21 mouse cellular contexts compared by ENCODE assay signal in the genomic region with DNA sequence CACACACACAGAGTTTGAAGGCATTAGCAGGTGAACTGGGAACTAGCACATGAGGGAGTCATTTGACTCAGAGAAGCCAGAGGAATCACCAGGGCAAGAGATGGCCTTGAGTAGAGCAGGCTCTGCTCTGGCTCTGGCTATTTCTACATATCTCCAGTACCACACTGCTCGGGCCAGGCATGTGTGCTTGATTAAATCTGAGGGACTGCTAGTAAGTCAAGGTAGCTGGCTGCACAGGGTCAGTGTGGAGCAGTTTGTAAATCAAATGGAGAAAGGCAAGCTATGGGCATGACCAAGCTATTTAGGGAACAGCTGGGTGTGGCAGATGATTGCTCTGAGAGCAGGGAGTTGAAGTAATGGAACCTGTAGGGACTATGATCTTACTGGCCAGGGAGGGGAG.
DNase-seq lines count a peak whose midpoint lies in the region; ATAC-seq lines count a peak whose summit lies in the region.
"Had no signal": no experiment of that assay in that cellular context is flagged by ENCODE, and none has a peak within 500 bp of the region (broad histone marks: within the 10 kb centered on the region; RNA-seq: fewer than 3 reads in every experiment).

No protein-coding gene starts in this region.

- ATAC-seq in megakaryocyte progenitor cell, adult 5-6 weeks (replicated peaks; ENCODE audit: poor library complexity), result no peak
- ATAC-seq: activated CD4-positive, CD25-positive, alpha-beta regulatory T cell, adult 4 months; CD4-positive, CD25-positive, alpha-beta regulatory T cell, adult 4 months; forebrain, embryonic 14.5 days; forebrain, embryonic 16.5 days; Patski had no signal

- DNase-seq in adrenal gland, adult (ENCODE audit: inconsistent age in 2 of 2, low spot score in 1 of 2), result peak; percentile 58 to 69
- DNase-seq in adrenal gland, postnatal 4 days (ENCODE audit: low spot score in 2 of 2), result no peak
- peak; percentile 45 for DNase-seq in adrenal gland, adult 8-10 months
- no peak for DNase-seq in adrenal gland, adult 18-20 months (ENCODE audit: low spot score in 2 of 2)
- DNase-seq in adrenal gland, postnatal 10 days, result peak; percentile 13
- DNase-seq in adrenal gland, postnatal 36 days, result peak; percentile 19 to 21
- no peak for DNase-seq in testis, postnatal 14 days (ENCODE audit: low spot score)
- DNase-seq: B cell, adult 2 months; cerebellum, adult 11 months; cerebellum, adult 18-20 months; cerebellum, adult 8-10 months; cerebellum, adult 9-11 months; cerebellum, postnatal 14 days; cerebellum, postnatal 36 days; embryo, embryonic 11 days had no signal

Comparison
In these comparisons a context has a peak if more than half of its experiments do, and no peak if none do; other contexts are left out.
1. DNase-seq: peak in adrenal gland, adult (2 of 2), adrenal gland, adult 8-10 months (single experiment), adrenal gland, postnatal 10 days (single experiment) and adrenal gland, postnatal 36 days (2 of 2); none in adrenal gland, postnatal 4 days (0 of 2), adrenal gland, adult 18-20 months (0 of 2) and testis, postnatal 14 days (single experiment).